Mouse (Mus musculus) kidney, embryonic 15.5 days (tissue): ENCODE results near the gene Unc13d. TPM values are rescaled to one million over a fixed set of nuclear protein-coding genes. Genes with fewer than 3 reads are reported as not detected.

Experiments used
- polyA plus RNA-seq: library from polyadenylated mRNA; unstranded; fragments of >200 nt; fragmentation: Nextera tagmentation; extraction: Ambion mirVana; gene quantifications from 2 replicates; pipeline ENCODE4 v1.2.1, GENCODE M21; 2015

Gene Unc13d
- polyA plus RNA-seq, 1 experiment from 2014 or later = 1.5 TPM

Other genes starting within 250 kb of the Unc13d start
- 8.0 and 11.1 TPM in 2 replicates for gene Myo15b, start 219.6 kb downstream of the Unc13d start, polyA plus RNA-seq
- 3.9 and 4.1 TPM in 2 replicates for gene Smim5, start 178.0 kb downstream of the Unc13d start, polyA plus RNA-seq
- gene Smim6, start 165.9 kb downstream of the Unc13d start, polyA plus RNA-seq = 9.1 and 9.9 TPM in 2 replicates
- 41.6 and 44.5 TPM in 2 replicates for gene Sap30bp, start 144.7 kb downstream of the Unc13d start, polyA plus RNA-seq
- 21.3 and 24.3 TPM in 2 replicates for gene Recql5, start 144.5 kb downstream of the Unc13d start, polyA plus RNA-seq
- 2.1 and 2.7 TPM in 2 replicates for gene Itgb4, start 103.3 kb downstream of the Unc13d start, polyA plus RNA-seq
- 194 and 208 TPM in 2 replicates for gene Galk1, start 65.2 kb downstream of the Unc13d start, polyA plus RNA-seq
- 1,673 and 1,817 TPM in 2 replicates for gene H3f3b, start 50.0 kb downstream of the Unc13d start, polyA plus RNA-seq
- gene Unk, start 47.6 kb downstream of the Unc13d start, polyA plus RNA-seq = 37.3 and 40.1 TPM in 2 replicates
- 82.1 and 101 TPM in 2 replicates for gene Wbp2, start 9.0 kb upstream of the Unc13d start, polyA plus RNA-seq
- 21.4 and 24.6 TPM in 2 replicates for gene Trim47, start 49.2 kb upstream of the Unc13d start, polyA plus RNA-seq
- 4.5 and 5.4 TPM in 2 replicates for gene Trim65, start 53.2 kb upstream of the Unc13d start, polyA plus RNA-seq
- 102 and 112 TPM in 2 replicates for gene Mrpl38, start 60.9 kb upstream of the Unc13d start, polyA plus RNA-seq
- gene Fbf1, start 90.2 kb upstream of the Unc13d start, polyA plus RNA-seq = 37.4 and 41.4 TPM in 2 replicates
- 75.6 and 79.4 TPM in 2 replicates for gene Ten1, start 120.9 kb upstream of the Unc13d start, polyA plus RNA-seq
- gene Acox1, start 121.1 kb upstream of the Unc13d start, polyA plus RNA-seq = 32.6 and 35.9 TPM in 2 replicates
- gene Evpl, start 160.1 kb upstream of the Unc13d start, polyA plus RNA-seq = 2.8 and 2.9 TPM in 2 replicates
- 91.3 and 96.5 TPM in 2 replicates for gene Srp68, start 196.3 kb upstream of the Unc13d start, polyA plus RNA-seq
- gene Galr2, start 203.0 kb upstream of the Unc13d start, polyA plus RNA-seq = 0.22 and 0.32 TPM in 2 replicates
- gene Exoc7, start 229.3 kb upstream of the Unc13d start, polyA plus RNA-seq = 61.8 and 64.0 TPM in 2 replicates